Mouse (Mus musculus) macrophage (primary cell): ENCODE measurements around the gene Rnf130. TPM values are rescaled to one million over a fixed set of nuclear protein-coding genes. Genes with fewer than 3 reads are reported as not detected.
A peak's percentile ranks its signal among the peaks of the same experiment; 100 is the strongest.
"Not testable (repeated sequence)": the region's sequence is repeated elsewhere in the genome, so short reads cannot be mapped to it uniquely, and the experiment has no call there.

Source experiments
- H3K27ac ChIP-seq: fragments of 350-480 bp; formaldehyde crosslinking; 2 replicates; pipeline ENCODE4 v1.9.0; 2021
- H3K36me3 ChIP-seq: fragments of 350-480 bp; formaldehyde crosslinking; 2 replicates; pipeline ENCODE4 v1.9.0; 2021; ENCODE audit errors: inconsistent target
- H3K4me3 ChIP-seq: fragments of 350-480 bp; formaldehyde crosslinking; 2 replicates; pipeline ENCODE4 v1.9.0; 2021; ENCODE audit errors: inconsistent target
- H3K79me2 ChIP-seq: fragments of 350-480 bp; formaldehyde crosslinking; 2 replicates; pipeline ENCODE4 v1.9.0; 2021; ENCODE audit errors: inconsistent target
- WGBS: methylation state at CpG from one replicate; pipeline ENCODE4 v1.1.7; 2026; ENCODE audit warnings: inconsistent platforms; ENCODE audit not compliant: missing documents; 5-methylcytosine and 5-hydroxymethylcytosine counted together
- polyA plus RNA-seq: library from polyadenylated mRNA; stranded (reverse); fragments of 250-400 nt; gene quantifications from 3 replicates; pipeline ENCODE4 v1.2.4, GENCODE M21; 2018; ENCODE audit warnings: inconsistent platforms

Rnf130 gene
- polyA plus RNA-seq, 1 experiment from 2014 or later: 360 TPM

DNA sequence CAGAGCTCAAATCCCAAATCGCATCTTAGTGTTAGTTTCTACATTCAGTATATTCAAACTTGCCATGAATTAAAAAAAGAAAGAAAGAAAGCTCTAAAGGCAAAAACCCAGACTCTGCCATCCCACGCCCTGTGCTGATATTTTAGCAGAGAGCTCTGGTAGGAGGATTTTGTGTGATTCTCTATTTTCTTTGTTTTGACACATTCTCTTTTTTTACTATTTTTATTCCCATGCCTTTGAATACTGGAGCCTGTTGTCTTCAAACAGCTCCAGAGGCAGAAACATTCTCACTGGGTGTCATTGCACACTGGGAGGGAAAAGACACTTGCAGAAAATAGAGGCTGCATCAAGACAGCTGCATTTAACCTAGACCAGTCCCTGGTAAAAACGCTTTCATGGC lies 61.1 kb downstream of the Rnf130 start:
- no peak overlapping the region for H3K4me3 ChIP-seq
- WGBS: 100% methylated on average over 3 of the region's 3 CpGs
- peaks cover 64% of the 10 kb centered on the region for H3K36me3 ChIP-seq
- no peak overlapping the region for H3K27ac ChIP-seq
- peaks cover 34% of the 10 kb centered on the region; the same call in 1 of the 2 replicates for H3K79me2 ChIP-seq

DNA sequence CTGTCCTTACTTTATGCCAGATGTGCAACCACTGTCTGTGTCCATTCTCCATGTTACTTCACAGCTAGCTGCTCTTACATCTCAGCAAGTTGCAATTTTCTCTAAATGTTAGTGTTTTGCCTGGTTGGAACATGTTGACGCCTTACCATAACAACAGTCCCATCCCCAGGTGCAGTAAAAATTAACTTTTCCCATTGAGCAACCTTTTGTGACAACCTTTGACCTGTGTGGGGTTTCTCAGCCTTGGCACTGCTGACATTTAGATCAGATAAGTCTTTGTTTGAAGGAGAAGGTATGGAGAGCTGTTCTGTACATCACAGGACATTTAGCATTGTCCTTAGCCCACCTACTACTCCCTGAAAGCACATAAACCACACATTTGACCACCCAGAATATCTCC lies 64.7 kb downstream of the Rnf130 start:
- Histone ChIP-seq H3K79me2 (peaks cover 9% of the 10 kb centered on the region; the same call in 1 of the 2 replicates), H3K27ac (no peak overlapping the region), H3K36me3 (peaks cover 91% of the 10 kb centered on the region), H3K4me3 (no peak overlapping the region)
- 100% methylated on average over 1 of the region's 1 CpGs for WGBS

DNA sequence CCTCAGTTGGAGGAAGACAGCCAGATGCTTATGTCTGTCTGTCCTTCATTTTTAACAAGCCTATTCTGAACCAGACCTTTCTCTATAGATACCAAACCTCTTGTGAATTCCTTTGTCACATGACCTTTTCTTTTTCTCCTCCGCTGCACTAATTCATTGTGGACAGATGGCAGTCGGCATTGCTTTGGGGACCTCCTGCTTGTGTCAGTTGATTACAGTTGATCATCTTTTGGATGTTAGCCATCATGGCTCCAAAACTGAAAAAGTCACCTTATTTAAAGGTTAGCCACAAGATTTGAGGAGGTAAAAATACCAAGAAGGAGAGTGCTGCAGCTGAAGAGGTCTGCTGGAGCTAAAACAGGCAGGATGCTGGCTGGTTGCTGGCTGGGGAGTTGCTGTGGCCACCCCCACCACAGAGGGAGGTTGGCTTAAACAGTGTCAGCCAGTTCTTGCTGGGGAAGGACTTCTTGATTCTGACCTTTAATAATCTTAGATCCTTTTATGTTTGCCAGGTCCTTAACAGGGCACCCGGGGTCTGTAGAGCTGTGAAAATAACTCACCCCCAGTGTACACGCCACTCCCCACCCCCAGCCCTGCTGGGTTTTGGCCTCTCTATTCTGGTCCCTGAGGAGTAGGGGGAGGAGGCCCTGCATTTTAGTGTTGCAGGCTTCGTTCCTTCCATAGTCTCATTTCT lies 66.0 kb downstream of the Rnf130 start:
- Histone ChIP-seq H3K36me3 (peaks cover 92% of the 10 kb centered on the region), H3K79me2 (peaks cover 7% of the 10 kb centered on the region; the same call in 1 of the 2 replicates), H3K4me3 (no peak overlapping the region), H3K27ac (no peak overlapping the region)
- 91% methylated on average over 5 of the region's 5 CpGs for WGBS

DNA sequence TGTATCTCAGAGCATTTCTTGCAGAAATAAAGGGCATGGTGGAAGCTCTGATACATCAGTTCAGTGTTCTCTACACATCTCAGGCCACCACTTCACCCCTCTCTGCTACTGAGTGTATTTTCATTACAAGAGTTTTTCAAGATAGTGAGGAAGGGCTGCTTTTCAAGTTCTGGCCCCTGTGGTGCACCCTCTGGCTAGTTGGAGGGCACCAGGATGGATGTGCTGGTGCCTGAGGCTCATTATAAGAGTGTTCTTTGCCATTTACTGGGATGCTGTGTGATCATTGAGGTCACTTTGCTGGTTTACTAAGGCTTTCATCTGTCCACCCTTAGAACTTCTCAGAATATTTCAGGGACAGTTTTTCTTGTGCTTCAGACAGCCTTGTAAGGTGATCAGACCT lies 66.5 kb downstream of the Rnf130 start:
- Histone ChIP-seq H3K36me3 (peaks cover 92% of the 10 kb centered on the region), H3K79me2 (peaks cover 7% of the 10 kb centered on the region; the same call in 1 of the 2 replicates), H3K27ac (no peak overlapping the region), H3K4me3 (no peak overlapping the region)

DNA sequence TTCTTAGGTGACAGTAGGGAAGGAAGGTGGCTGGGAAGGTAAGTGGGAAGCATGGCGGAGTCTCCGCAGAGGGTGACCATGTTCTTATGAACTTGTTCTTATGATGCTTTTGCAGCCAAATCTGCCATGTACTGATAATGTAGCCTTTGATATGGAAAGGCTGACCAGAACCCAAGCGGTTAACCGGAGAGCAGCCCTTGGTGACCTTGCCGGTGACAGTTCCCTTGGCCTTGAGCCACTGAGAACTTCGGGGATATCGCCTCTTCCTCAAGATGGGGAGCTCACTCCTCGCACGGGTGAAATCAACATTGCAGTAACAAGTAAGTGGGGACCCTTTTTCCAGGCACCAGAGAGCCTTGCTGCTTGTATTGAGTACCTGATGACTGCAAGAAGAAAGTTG lies 70.5 kb downstream of the Rnf130 start:
- peaks cover 23% of the 10 kb centered on the region; the same call in 1 of the 2 replicates for H3K79me2 ChIP-seq
- H3K27ac ChIP-seq: no peak overlapping the region
- H3K36me3 ChIP-seq: peaks cover 72% of the 10 kb centered on the region
- WGBS: 100% methylated on average over 5 of the region's 9 CpGs
- H3K4me3 ChIP-seq: no peak overlapping the region

DNA sequence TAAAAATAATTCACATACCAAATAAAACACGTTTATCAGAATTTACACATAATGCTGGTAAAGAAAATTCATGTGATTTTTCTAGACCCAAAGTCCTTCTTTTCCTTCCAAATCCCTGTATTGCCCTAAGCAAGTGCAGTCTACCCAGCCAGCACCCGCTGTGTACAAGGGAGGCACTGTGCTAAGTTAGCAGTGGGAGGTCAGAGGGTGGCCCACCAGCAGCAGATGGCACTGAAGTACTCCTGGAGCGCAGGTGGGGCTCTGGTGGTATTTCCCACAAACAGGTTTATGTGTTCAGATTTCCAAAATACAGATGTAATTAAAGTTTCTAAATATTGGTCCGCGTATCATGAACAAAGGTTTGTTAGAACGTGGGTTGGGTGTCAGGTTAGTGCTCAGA lies 71.9 kb downstream of the Rnf130 start:
- Histone ChIP-seq H3K79me2 (peaks cover 30% of the 10 kb centered on the region; the same call in 1 of the 2 replicates), H3K36me3 (peaks cover 61% of the 10 kb centered on the region), H3K27ac (no peak overlapping the region), H3K4me3 (no peak overlapping the region)
- WGBS: 100% methylated on average over 6 of the region's 6 CpGs

DNA sequence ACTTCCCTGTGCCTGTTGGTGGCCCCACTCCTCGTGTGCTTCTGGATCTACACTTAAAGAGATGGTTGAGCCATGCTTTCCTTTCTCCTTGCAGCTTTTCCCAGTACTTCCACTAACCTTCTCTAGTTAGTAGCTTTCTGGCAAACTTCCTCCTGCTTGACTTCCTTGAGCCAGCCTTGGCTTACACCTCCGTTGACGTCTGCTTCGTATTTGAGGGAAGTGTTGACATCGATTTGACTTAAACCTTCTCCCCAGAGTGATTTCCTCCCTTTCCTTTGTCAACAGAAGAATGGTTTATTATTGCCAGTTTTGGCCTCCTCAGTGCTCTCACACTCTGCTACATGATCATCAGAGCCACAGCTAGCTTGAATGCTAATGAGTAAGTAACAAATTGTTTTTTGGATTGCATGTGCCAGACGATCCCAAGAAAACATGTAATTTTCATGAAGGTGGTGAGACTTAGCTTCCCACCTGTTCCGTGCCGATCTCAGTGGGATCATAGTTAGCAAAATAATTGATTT lies 73.9 kb downstream of the Rnf130 start:
- H3K4me3 ChIP-seq: no peak overlapping the region
- H3K27ac ChIP-seq: no peak overlapping the region
- WGBS: 51% methylated on average over 8 of the region's 8 CpGs
- H3K79me2 ChIP-seq: peaks cover 43% of the 10 kb centered on the region; the same call in 1 of the 2 replicates
- H3K36me3 ChIP-seq: peaks cover 42% of the 10 kb centered on the region

DNA sequence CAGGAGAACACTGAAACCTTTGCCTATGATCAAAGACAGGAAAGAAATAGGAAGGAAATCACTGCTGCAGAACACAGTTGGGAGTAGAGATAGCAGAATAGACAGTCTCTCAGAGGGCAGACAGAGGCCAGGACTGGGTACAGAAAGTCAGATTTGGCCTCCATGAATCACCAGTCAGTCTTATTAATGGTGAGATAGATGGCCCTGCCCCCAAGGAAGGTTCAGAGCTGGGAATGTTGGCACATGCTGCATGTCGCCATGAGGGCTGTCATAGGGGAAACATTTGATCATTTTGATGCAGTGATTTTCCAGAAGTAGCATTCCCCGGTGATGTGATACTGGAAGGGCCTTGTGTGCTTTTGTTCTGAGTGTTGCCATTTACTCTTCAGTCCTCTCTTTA lies 74.5 kb downstream of the Rnf130 start:
- no peak overlapping the region for H3K4me3 ChIP-seq
- H3K27ac ChIP-seq: no peak overlapping the region
- H3K79me2 ChIP-seq: peaks cover 50% of the 10 kb centered on the region; the same call in 1 of the 2 replicates
- H3K36me3 ChIP-seq: peaks cover 35% of the 10 kb centered on the region
- WGBS: 95% methylated on average over 2 of the region's 2 CpGs

DNA sequence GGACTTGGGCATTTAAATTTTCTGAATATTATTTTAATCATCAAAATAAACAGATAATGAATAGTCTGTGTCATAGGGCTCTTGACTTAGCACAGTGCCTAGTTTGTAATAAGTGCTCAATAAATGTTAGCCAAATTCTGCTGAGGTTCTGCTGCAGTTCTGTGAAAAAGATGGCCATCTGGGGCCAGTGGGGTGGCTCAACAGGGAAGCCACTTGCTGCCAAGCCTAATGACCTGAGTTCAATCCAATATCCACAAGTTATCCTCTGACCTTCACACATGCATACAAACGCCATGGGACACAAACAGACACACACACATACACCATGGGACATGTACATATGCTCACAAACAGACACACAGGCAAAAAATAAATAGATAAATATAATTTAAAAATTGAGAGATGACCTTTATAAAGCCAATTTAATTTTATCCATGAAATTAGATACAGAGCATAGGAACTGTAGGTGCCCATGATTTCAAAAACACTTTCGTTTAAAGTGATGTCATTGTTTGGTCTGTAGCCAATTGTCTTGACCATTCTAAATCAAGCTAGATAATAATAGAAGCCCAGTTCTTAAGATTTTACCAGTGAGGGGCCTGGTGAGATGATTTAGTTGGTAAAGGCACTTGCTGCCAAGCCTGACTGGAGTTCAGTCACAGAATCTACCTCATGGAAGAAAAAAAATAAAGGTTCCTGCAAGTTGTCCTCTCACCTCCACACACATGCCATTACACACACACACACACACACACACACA lies 75.6 kb downstream of the Rnf130 start:
- H3K79me2 ChIP-seq: peaks cover 50% of the 10 kb centered on the region; the same call in 1 of the 2 replicates
- WGBS: 93% methylated on average over 2 of the region's 2 CpGs
- H3K36me3 ChIP-seq: peaks cover 25% of the 10 kb centered on the region
- H3K4me3 ChIP-seq: no peak overlapping the region
- H3K27ac ChIP-seq: no peak overlapping the region

DNA sequence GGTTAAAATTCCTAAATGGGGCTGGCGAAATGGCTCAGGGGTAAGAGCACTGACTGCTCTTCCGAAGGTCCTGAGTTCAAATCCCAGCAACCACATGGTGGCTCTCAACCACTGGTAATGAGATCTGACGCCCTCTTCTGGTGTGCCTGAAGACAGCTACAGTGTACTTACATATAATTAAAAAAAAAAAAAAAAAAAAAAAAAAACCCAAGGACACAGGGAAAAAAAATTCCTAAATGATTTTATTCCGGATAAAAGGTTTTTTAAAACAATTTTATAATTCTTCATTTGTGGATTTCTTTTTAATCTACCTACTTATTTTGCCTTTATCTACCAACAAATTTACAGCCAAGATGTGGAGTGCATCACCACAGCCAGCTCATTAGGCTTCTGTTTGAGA lies 76.8 kb downstream of the Rnf130 start:
- Histone ChIP-seq H3K36me3 (0 out of 2 replicates have a peak, but pooled peaks cover 13% of the 10 kb centered on the region), H3K79me2 (peaks cover 59% of the 10 kb centered on the region; the same call in 1 of the 2 replicates), H3K27ac (peak overlapping the region; percentile 100)
- not testable (repeated sequence) for H3K4me3 ChIP-seq
- WGBS: 93% methylated on average over 4 of the region's 4 CpGs

DNA sequence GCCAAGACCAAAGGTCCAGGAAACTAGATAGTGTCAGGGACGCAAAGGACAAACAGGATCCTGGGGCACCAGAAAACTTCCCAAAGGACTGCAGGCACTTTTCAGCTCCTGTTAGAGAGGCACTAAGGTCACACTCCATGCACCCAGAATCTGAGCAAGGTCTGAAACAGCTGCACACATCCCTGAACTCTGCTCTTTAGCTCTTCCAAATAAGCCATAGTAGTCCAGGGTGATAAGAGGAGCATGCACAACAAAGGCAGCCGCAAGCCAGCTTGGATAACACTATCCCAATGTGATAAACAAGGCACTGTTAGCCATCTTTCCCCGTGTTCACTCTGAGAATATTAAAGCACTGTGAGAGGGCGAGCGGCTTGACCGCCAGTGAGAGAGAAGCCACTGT lies 78.9 kb downstream of the Rnf130 start:
- 95% methylated on average over 4 of the region's 6 CpGs for WGBS
- no peak overlapping the region for H3K4me3 ChIP-seq
- H3K79me2 ChIP-seq: peaks cover 59% of the 10 kb centered on the region; the same call in 1 of the 2 replicates
- H3K36me3 ChIP-seq: no peaks in the 10 kb centered on the region
- peak overlapping the region; percentile 100 for H3K27ac ChIP-seq

DNA sequence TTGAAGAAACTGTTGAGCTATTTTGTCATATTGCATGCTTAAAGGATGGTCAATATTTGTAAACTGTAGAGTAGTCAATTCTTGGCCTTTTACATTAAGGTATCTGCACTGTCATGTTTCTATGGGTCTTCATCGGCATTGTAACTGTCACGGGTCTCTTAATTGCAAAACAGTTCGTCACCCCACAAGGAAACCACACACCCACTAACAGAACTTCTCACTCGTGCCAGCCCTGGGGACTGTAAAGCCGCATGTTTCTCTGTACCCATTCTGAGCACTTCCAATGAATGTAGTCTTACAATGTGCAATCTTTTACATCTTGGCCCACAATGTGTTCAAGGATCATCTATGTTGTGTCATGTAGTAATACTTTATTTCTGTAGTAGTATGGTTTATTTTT lies 80.1 kb downstream of the Rnf130 start:
- Histone ChIP-seq H3K27ac (peak overlapping the region; percentile 100), H3K36me3 (no peaks in the 10 kb centered on the region), H3K4me3 (no peak overlapping the region), H3K79me2 (peaks cover 47% of the 10 kb centered on the region; the same call in 1 of the 2 replicates)
- 2% methylated on average over 5 of the region's 5 CpGs for WGBS

DNA sequence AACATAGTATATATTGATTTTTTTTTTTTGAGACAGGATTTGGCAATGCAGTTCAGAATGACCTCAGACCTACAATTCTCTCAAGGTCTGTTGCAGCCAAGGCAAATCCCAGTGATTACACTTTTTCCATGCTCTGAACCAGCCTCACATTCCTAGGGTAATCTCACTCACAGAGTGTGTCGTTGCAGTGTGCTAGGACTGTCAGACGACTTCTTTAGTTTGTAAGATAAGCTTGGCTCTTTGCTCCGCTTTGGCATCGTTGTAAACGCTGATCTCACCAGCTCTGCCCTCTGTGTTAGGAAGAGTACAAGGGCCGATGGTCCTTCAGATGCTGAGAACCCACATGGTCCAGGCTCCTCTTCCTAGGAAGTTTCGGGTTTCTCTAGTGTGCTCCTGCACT lies 80.9 kb downstream of the Rnf130 start:
- peak overlapping the region; percentile 100 for H3K27ac ChIP-seq
- WGBS: 95% methylated on average over 7 of the region's 7 CpGs
- H3K4me3 ChIP-seq: no peak overlapping the region
- no peaks in the 10 kb centered on the region for H3K36me3 ChIP-seq
- H3K79me2 ChIP-seq: peaks cover 39% of the 10 kb centered on the region; the same call in 1 of the 2 replicates

DNA sequence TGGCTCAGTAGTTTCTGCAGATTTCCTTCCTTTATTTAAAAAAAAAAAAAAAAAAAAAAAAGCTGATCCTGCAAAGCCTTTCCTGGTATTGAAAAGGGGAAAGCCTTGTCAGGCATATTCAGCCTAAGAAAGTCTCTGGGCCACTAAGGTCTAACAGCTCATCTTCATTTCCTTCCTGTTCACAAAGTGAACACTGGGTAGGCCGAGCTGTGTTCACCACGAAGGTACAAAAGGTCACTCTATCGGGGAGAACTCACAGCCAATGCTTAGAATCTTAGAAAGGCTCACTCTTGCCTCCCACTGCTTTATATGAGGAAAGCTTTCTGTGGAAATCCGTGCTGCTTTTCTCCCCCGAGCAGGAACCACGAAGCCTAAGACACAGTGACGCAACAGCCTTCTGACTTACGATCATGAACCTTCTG lies 83.7 kb downstream of the Rnf130 start:
- no peaks in the 10 kb centered on the region for H3K36me3 ChIP-seq
- 4% methylated on average over 8 of the region's 8 CpGs for WGBS
- no peak overlapping the region for H3K4me3 ChIP-seq
- peaks cover 18% of the 10 kb centered on the region; the same call in 1 of the 2 replicates for H3K79me2 ChIP-seq
- peak overlapping the region; percentile 100 for H3K27ac ChIP-seq

DNA sequence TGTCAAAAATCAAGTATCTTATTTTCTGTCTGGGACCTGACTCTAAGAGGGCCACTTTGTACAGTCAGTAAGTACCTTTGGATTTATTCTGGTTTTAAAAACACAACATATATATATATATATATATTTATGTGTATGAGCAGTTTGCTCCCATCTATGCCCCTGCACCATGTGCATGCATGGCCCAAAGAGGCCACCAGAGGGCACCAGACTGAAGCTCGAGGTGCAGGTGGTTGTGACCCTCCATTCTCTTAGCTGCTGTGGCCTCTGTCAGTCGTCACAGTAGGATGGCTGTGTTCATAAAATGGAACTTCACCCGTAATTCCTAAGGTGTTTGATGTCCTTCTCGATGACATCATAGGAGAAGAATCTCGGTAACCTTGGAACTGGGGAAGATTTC lies 89.2 kb downstream of the Rnf130 start:
- H3K27ac ChIP-seq: no peak overlapping the region
- H3K4me3 ChIP-seq: no peak overlapping the region
- no peaks in the 10 kb centered on the region for H3K36me3 ChIP-seq
- 23% methylated on average over 5 of the region's 5 CpGs for WGBS
- H3K79me2 ChIP-seq: no peaks in the 10 kb centered on the region
